Mouse (Mus musculus) forebrain, embryonic 16.5 days (tissue): Measurements from ENCODE around the gene Rgs2. TPM values are rescaled to one million over a fixed set of nuclear protein-coding genes. Genes with fewer than 3 reads are reported as not detected.

Source experiments
- ATAC-seq: fragments of 200-750 bp; cut with Nextera tagmentation; 2 replicates; pipeline ENCODE4 v1.8.0; 2017; ENCODE audit warnings: mild to moderate bottlenecking, moderate library complexity
- H3K27ac ChIP-seq: fragments of 300-500 bp; sonication (generic); 2 replicates; pipeline ENCODE4 v1.5.1; 2014; ENCODE audit warnings: low read length, control low read depth
- H3K27me3 ChIP-seq: fragments of 300-500 bp; sonication (generic); replicated peaks from 2 replicates; pipeline ENCODE4 v1.6.1; 2014; ENCODE audit warnings: low read length; ENCODE audit not compliant: control insufficient read depth, insufficient read depth
- H3K36me3 ChIP-seq: fragments of 300-500 bp; sonication (generic); 2 replicates; pipeline ENCODE4 v1.6.1; 2014; ENCODE audit not compliant: control insufficient read depth, insufficient read depth
- H3K4me1 ChIP-seq: fragments of 300-500 bp; sonication (generic); replicated peaks from 2 replicates; pipeline ENCODE4 v1.6.1; 2014; ENCODE audit warnings: low read length; ENCODE audit not compliant: control insufficient read depth, insufficient read depth
- H3K4me2 ChIP-seq: fragments of 300-500 bp; sonication (generic); 2 replicates; pipeline ENCODE4 v1.6.1; 2014; ENCODE audit warnings: mild to moderate bottlenecking, low read length, control low read depth
- H3K4me3 ChIP-seq: fragments of 300-500 bp; sonication (generic); replicated peaks from 2 replicates; pipeline ENCODE4 v1.5.1; 2014; ENCODE audit warnings: mild to moderate bottlenecking, low read length, control low read depth
- H3K9ac ChIP-seq: fragments of 300-500 bp; sonication (generic); replicated peaks from 2 replicates; pipeline ENCODE4 v1.6.1; 2014; ENCODE audit warnings: low read depth, low read length, control low read depth
- H3K9me3 ChIP-seq: fragments of 300-500 bp; sonication (generic); 2 replicates; pipeline ENCODE4 v1.6.1; 2016; ENCODE audit warnings: low read length; ENCODE audit not compliant: control insufficient read depth
- WGBS: fragments of 180-500 bp; shearing (Covaris S2); extraction: QIAGEN DNeasy Blood & Tissue Kit; methylation state at CpG from one replicate; pipeline ENCODE4 v1.1.7; 2014; 5-methylcytosine and 5-hydroxymethylcytosine counted together
- polyA plus RNA-seq: library from polyadenylated mRNA; unstranded; fragments of >200 nt; fragmentation: Nextera tagmentation; extraction: Ambion mirVana; gene quantifications from 2 replicates; pipeline ENCODE4 v1.2.1, GENCODE M21; 2015

Gene Rgs2
- polyA plus RNA-seq = 67.9 and 85.7 TPM in 2 replicates

GRCm38 (mm10) chr1:144003904-144004740, at the start of gene Rgs2:
Rgs2 (minus strand) TSS chr1:144004161.
- Histone ChIP-seq H3K9me3 (no peaks in the 10 kb centered on the region), H3K9ac (peak within 1 kb of the TSS; percentile 76), H3K27ac (peak within 1 kb of the TSS; percentile 79), H3K4me1 (peaks cover 15% of the 10 kb centered on the region), H3K36me3 (no peaks in the 10 kb centered on the region), H3K4me3 (peak within 1 kb of the TSS; percentile 83), H3K27me3 (no peaks in the 10 kb centered on the region), H3K4me2 (peak within 1 kb of the TSS; percentile 94)
- WGBS = under 1% methylated on average over 57 of the region's 57 CpGs
- ATAC-seq = peak; percentile 99

GRCm38 (mm10) chr1:144053401-144053800, 49.4 kb upstream of the Rgs2 start:
- ATAC-seq = no peak
- Histone ChIP-seq H3K4me3 (no peak overlapping the region), H3K9ac (no peak overlapping the region), H3K36me3 (no peaks in the 10 kb centered on the region), H3K4me1 (no peaks in the 10 kb centered on the region), H3K27ac (no peak overlapping the region), H3K4me2 (no peak overlapping the region), H3K27me3 (no peaks in the 10 kb centered on the region), H3K9me3 (no peaks in the 10 kb centered on the region)
- 86% methylated on average over 4 of the region's 4 CpGs for WGBS

GRCm38 (mm10) chr1:144041826-144042225, 37.9 kb upstream of the Rgs2 start:
- H3K4me1 ChIP-seq = no peaks in the 10 kb centered on the region
- no peak for ATAC-seq
- H3K27ac ChIP-seq = no peak overlapping the region
- 88% methylated on average over 2 of the region's 2 CpGs for WGBS
- H3K36me3 ChIP-seq = no peaks in the 10 kb centered on the region
- no peaks in the 10 kb centered on the region for H3K9me3 ChIP-seq
- H3K27me3 ChIP-seq = no peaks in the 10 kb centered on the region
- H3K4me3 ChIP-seq = no peak overlapping the region
- no peak overlapping the region for H3K4me2 ChIP-seq
- H3K9ac ChIP-seq = no peak overlapping the region

GRCm38 (mm10) chr1:144033498-144033897, 29.5 kb upstream of the Rgs2 start:
- Histone ChIP-seq H3K9ac (no peak overlapping the region), H3K36me3 (no peaks in the 10 kb centered on the region), H3K9me3 (no peaks in the 10 kb centered on the region), H3K27me3 (no peaks in the 10 kb centered on the region), H3K4me2 (no peak overlapping the region), H3K27ac (no peak overlapping the region), H3K4me3 (no peak overlapping the region), H3K4me1 (peaks cover 4% of the 10 kb centered on the region; the same call in 1 of the 2 replicates)
- no peak for ATAC-seq
- 93% methylated on average over 1 of the region's 1 CpGs for WGBS

GRCm38 (mm10) chr1:144030499-144030898, 26.5 kb upstream of the Rgs2 start:
- Histone ChIP-seq H3K4me2 (no peak overlapping the region), H3K4me1 (peaks cover 4% of the 10 kb centered on the region; the same call in 1 of the 2 replicates), H3K27ac (no peak overlapping the region), H3K27me3 (no peaks in the 10 kb centered on the region), H3K9ac (no peak overlapping the region), H3K36me3 (no peaks in the 10 kb centered on the region), H3K9me3 (no peaks in the 10 kb centered on the region), H3K4me3 (no peak overlapping the region)
- 13% methylated on average over 6 of the region's 6 CpGs for WGBS
- ATAC-seq = peak; percentile 93

GRCm38 (mm10) chr1:144029679-144030078, 25.7 kb upstream of the Rgs2 start:
- H3K4me1 ChIP-seq = peaks cover 4% of the 10 kb centered on the region; the same call in 1 of the 2 replicates
- ATAC-seq = no peak
- no peaks in the 10 kb centered on the region for H3K27me3 ChIP-seq
- WGBS = 91% methylated on average over 10 of the region's 10 CpGs
- no peaks in the 10 kb centered on the region for H3K36me3 ChIP-seq
- no peaks in the 10 kb centered on the region for H3K9me3 ChIP-seq
- no peak overlapping the region for H3K9ac ChIP-seq
- no peak overlapping the region for H3K4me2 ChIP-seq
- H3K27ac ChIP-seq = no peak overlapping the region
- H3K4me3 ChIP-seq = no peak overlapping the region

GRCm38 (mm10) chr1:144018417-144018958, 14.5 kb upstream of the Rgs2 start:
- peak; percentile 90 for ATAC-seq

GRCm38 (mm10) chr1:144013913-144014312, 10.0 kb upstream of the Rgs2 start:
- H3K9ac ChIP-seq = no peak overlapping the region
- H3K9me3 ChIP-seq = no peaks in the 10 kb centered on the region
- no peaks in the 10 kb centered on the region for H3K36me3 ChIP-seq
- no peak for ATAC-seq
- H3K27me3 ChIP-seq = no peaks in the 10 kb centered on the region
- no peak overlapping the region for H3K27ac ChIP-seq
- no peak overlapping the region for H3K4me2 ChIP-seq
- H3K4me1 ChIP-seq = peaks cover 6% of the 10 kb centered on the region; the same call in 1 of the 2 replicates
- H3K4me3 ChIP-seq = no peak overlapping the region

More at GRCm38 (mm10) chr1:144018417-144018958, 14.5 kb upstream of the Rgs2 start:
- WGBS = 48% methylated on average over 7 of the region's 7 CpGs
- Histone ChIP-seq H3K9ac (no peak overlapping the region), H3K4me1 (peaks cover 6% of the 10 kb centered on the region; the same call in 1 of the 2 replicates), H3K27me3 (no peaks in the 10 kb centered on the region), H3K4me2 (no peak overlapping the region), H3K9me3 (no peaks in the 10 kb centered on the region), H3K27ac (no peak overlapping the region), H3K4me3 (no peak overlapping the region), H3K36me3 (no peaks in the 10 kb centered on the region)

GRCm38 (mm10) chr1:144007341-144007740, 3.4 kb upstream of the Rgs2 start:
- ATAC-seq = no peak
- no peak overlapping the region for H3K9ac ChIP-seq
- 78% methylated on average over 6 of the region's 6 CpGs for WGBS

More at GRCm38 (mm10) chr1:144007341-144007740, 3.4 kb upstream of the Rgs2 start:
- Histone ChIP-seq H3K4me3 (no peak overlapping the region), H3K27me3 (no peaks in the 10 kb centered on the region), H3K4me2 (no peak overlapping the region), H3K27ac (no peak overlapping the region), H3K4me1 (peaks cover 15% of the 10 kb centered on the region), H3K9me3 (no peaks in the 10 kb centered on the region), H3K36me3 (no peaks in the 10 kb centered on the region)
